Mouse (Mus musculus): Measurements from ENCODE around the gene Carmil3. TPM values are rescaled to one million over a fixed set of nuclear protein-coding genes. Genes with fewer than 3 reads are reported as not detected.

Gene Carmil3
- polyA plus RNA-seq, 1 experiment from 2014 or later, result 3.3 TPM

DNA sequence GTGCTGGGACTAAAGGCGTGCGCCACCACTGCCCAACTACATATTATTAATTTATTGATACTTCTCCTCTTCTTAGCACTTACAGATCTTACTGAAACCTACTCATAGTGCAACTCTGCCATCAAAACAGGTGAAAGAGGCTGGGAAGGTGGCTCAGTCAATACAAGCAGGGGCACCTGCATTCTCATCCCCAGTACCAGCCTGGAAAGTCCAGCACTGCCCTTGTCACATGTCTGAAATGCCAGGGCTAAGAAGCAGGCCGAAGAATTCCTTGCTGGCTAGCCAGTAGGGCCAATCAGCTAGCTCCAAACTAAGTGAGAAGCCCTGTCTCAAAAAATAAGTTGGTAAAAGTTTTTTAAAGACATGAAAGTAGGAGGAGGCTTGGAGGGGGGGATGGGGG lies 67.1 kb downstream of the Carmil3 start:
- Histone ChIP-seq H3K4me1 (peaks cover 16% of the 10 kb centered on the region), H3K27me3 (ENCODE audit: insufficient read depth, poor library complexity, severe bottlenecking) (no peaks in the 10 kb centered on the region), H3K36me3 (0 out of 2 replicates have a peak, but pooled peaks cover under 1% of the 10 kb centered on the region), H3K9me3 (no peaks in the 10 kb centered on the region), H3K27ac (no peak overlapping the region), H3K4me3 (no peak overlapping the region)
- DNase-seq (ENCODE audit: low spot score), result no peak
- WGBS, result 81% methylated on average over 3 of the region's 3 CpGs

Other genes with a start within 250 kb of the Carmil3 start
- 62.6 and 85.5 TPM in 2 replicates for gene Dhrs4, start 11.9 kb upstream of the Carmil3 start, polyA plus RNA-seq (2016; fragmentation: Nextera tagmentation; extraction: Ambion mirVana)
- gene Cpne6, start 19.8 kb downstream of the Carmil3 start, polyA plus RNA-seq (2016; fragmentation: Nextera tagmentation; extraction: Ambion mirVana), result 0.36 and 0.41 TPM in 2 replicates
- not detected in 2 replicates for gene Nrl, start 34.3 kb downstream of the Carmil3 start, polyA plus RNA-seq (2016; fragmentation: Nextera tagmentation; extraction: Ambion mirVana)
- 31.5 and 32.5 TPM in 2 replicates for gene Pck2, start 49.6 kb downstream of the Carmil3 start, polyA plus RNA-seq (2016; fragmentation: Nextera tagmentation; extraction: Ambion mirVana)
- 69.9 and 75.2 TPM in 2 replicates for gene Dcaf11, start 69.4 kb downstream of the Carmil3 start, polyA plus RNA-seq (2016; fragmentation: Nextera tagmentation; extraction: Ambion mirVana)
- 1.3 TPM in 1 of 2 replicates, not detected in the other for gene A730061H03Rik, start 69.8 kb downstream of the Carmil3 start, polyA plus RNA-seq (2016; fragmentation: Nextera tagmentation; extraction: Ambion mirVana)
- 74.6 and 136 TPM in 2 replicates for gene Fitm1, start 85.0 kb downstream of the Carmil3 start, polyA plus RNA-seq (2016; fragmentation: Nextera tagmentation; extraction: Ambion mirVana)
- 173 and 196 TPM in 2 replicates for gene Psme1, start 87.5 kb downstream of the Carmil3 start, polyA plus RNA-seq (2016; fragmentation: Nextera tagmentation; extraction: Ambion mirVana)
- 17.1 and 22.1 TPM in 2 replicates for gene Emc9, start 94.7 kb downstream of the Carmil3 start, polyA plus RNA-seq (2016; fragmentation: Nextera tagmentation; extraction: Ambion mirVana)
- gene Psme2, start 100.5 kb downstream of the Carmil3 start, polyA plus RNA-seq (2016; fragmentation: Nextera tagmentation; extraction: Ambion mirVana), result 188 and 205 TPM in 2 replicates
- gene Rnf31, start 101.1 kb downstream of the Carmil3 start, polyA plus RNA-seq (2016; fragmentation: Nextera tagmentation; extraction: Ambion mirVana), result 14.4 and 21.9 TPM in 2 replicates
- gene Irf9, start 112.9 kb downstream of the Carmil3 start, polyA plus RNA-seq (2016; fragmentation: Nextera tagmentation; extraction: Ambion mirVana), result 5.9 and 7.4 TPM in 2 replicates
- gene Rec8, start 127.4 kb downstream of the Carmil3 start, polyA plus RNA-seq (2016; fragmentation: Nextera tagmentation; extraction: Ambion mirVana), result 13.7 and 17.6 TPM in 2 replicates
- 103 and 108 TPM in 2 replicates for gene Ipo4, start 145.3 kb downstream of the Carmil3 start, polyA plus RNA-seq (2016; fragmentation: Nextera tagmentation; extraction: Ambion mirVana)
- 2.3 and 3.1 TPM in 2 replicates for gene Gm49378, start 147.2 kb downstream of the Carmil3 start, polyA plus RNA-seq (2016; fragmentation: Nextera tagmentation; extraction: Ambion mirVana)
- gene Tm9sf1, start 153.2 kb downstream of the Carmil3 start, polyA plus RNA-seq (2016; fragmentation: Nextera tagmentation; extraction: Ambion mirVana), result 91.6 and 96.4 TPM in 2 replicates
- 0.27 and 0.57 TPM in 2 replicates for gene Tssk4, start 159.5 kb downstream of the Carmil3 start, polyA plus RNA-seq (2016; fragmentation: Nextera tagmentation; extraction: Ambion mirVana)
- 71.6 and 79.7 TPM in 2 replicates for gene Mdp1, start 169.9 kb downstream of the Carmil3 start, polyA plus RNA-seq (2016; fragmentation: Nextera tagmentation; extraction: Ambion mirVana)
- gene Gmpr2, start 181.3 kb downstream of the Carmil3 start, polyA plus RNA-seq (2016; fragmentation: Nextera tagmentation; extraction: Ambion mirVana), result 50.8 and 58.8 TPM in 2 replicates
- 543 and 573 TPM in 2 replicates for gene Nedd8, start 181.5 kb downstream of the Carmil3 start, polyA plus RNA-seq (2016; fragmentation: Nextera tagmentation; extraction: Ambion mirVana)
- 44.4 and 50.4 TPM in 2 replicates for gene Tinf2, start 191.2 kb downstream of the Carmil3 start, polyA plus RNA-seq (2016; fragmentation: Nextera tagmentation; extraction: Ambion mirVana)
- 0.46 and 1.6 TPM in 2 replicates for gene Tgm1, start 223.3 kb downstream of the Carmil3 start, polyA plus RNA-seq (2016; fragmentation: Nextera tagmentation; extraction: Ambion mirVana)
- gene Rabggta, start 231.6 kb downstream of the Carmil3 start, polyA plus RNA-seq (2016; fragmentation: Nextera tagmentation; extraction: Ambion mirVana), result 25.1 and 29.4 TPM in 2 replicates